Mouse (Mus musculus): ENCODE results near the gene Supt16.

Gene Supt16

GRCm38 (mm10) chr14:52144165-52144564, 53.1 kb downstream of the Supt16 start:
- no peak for DNase-seq

DNA sequence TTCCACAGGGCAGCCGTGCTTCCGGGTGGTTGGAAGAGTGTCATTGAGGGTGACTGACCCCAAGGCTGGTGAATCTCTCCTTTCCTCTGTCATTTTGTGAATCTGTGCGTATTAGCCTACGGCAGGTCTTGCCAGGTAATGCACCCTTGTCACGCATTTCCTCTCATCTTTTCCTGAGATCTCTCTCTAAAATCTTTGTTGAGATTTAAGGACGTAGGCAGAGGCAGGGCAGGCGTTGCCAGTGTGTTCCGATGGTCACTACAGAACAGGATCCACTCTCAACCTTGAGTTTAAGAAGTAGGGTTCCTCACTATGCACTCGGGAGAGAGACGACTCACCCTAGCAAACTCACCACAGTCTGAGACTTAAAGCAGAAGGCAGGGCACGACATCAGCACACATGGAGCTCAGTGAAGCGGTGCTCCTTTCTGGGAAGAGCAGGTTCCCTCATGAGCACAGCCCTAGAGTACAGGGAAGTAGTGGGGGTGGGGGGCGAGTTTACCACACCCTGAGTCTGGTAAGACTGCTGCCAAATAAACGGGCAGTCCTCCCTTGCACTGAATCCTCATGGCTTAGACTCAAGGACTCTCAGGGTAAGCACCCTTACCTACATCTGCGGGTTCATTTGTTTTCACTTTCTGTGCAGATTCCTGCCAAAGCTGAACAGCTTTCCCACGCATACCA, 55.6 kb downstream of the Supt16 start:
- DNase-seq, result no peak

DNA sequence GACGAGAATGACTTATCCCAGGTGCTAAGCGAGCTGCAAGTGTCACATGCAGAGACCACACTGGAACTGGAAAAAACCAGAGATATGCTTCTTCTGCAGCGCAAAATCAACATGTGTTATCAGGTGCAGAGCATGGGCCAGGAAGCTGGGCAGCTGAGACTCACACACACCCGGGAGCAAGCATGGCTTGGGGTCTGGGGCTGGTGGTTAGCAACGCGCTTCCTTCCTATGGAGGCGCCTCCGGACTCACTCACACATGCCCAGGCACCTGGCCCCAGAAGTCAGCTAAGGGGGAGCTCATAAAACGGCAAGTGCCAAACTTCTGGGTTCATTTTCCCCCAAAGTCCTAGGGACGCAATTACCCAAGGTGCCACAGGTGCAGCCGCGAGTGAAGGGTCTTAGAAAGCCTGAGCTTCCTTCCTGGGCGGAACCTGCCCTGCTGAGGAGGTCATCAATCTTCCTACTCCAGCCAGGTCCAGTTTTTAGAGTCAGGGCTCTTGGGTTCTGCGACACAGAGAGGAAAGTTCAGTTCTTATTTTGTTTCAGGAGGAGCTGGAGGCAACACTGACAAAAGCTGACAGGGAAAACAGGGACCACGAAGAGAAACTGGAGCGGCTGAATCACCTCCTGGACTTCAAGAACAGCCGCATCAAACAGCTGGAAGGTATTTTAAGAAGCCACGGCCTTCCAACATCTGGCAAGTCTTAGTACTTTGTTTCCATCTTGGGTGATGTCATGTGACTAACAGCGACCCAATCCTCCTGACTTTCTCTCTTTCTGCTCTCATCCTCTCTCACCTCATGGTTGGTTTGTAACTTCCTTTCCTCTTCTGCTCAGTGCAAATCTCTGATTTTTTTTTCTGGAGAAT, 56.4 kb downstream of the Supt16 start:
- no peak for DNase-seq

DNA sequence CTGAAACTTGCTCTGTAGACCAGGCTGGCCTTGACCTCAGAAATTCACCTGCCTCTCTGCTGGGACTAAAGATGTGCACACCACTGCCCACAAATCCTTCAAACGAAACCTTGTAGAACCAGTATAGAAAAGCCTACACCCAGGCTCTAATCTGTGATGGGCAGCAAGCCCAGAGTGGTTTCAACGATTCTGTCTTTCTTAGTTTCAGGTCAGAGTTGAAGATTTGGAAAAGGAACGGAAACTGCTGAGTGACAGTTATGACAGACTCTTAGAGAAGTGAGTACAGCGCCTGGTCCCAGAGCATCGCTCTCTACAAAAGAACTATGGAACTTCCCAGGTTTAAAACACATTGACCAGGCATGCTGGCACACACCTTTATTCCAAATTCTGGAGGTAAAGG, 63.6 kb downstream of the Supt16 start:
- no peak for DNase-seq

DNA sequence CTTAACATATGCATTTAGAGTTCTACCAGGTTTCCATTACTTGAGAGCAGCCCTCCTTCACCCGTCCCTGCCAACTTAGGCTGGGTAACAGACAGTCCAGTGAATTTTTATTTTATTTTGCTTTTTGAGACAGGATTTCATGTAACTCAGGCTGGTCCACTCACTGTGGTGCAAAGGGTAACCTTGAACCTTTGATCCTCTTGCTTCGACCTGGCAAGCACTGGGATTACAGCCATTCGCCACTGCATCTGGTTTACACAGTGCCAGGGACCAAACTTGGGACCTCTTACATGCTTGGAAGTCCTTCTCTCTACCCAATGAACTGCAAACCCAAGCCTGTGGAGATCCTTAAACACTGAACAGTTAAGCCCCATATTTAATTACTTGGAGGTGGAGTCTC, 72.6 kb downstream of the Supt16 start:
- DNase-seq, result no peak

- DNase-seq, result peak; percentile 69
Observed at GRCm38 (mm10) chr14:52123918-52124317, 73.3 kb downstream of the Supt16 start.

- DNase-seq, result no peak
Observed at GRCm38 (mm10) chr14:52120169-52120568, 77.0 kb downstream of the Supt16 start.

- peak; percentile 62 for DNase-seq
Observed at GRCm38 (mm10) chr14:52118823-52119608, 78.2 kb downstream of the Supt16 start.

DNA sequence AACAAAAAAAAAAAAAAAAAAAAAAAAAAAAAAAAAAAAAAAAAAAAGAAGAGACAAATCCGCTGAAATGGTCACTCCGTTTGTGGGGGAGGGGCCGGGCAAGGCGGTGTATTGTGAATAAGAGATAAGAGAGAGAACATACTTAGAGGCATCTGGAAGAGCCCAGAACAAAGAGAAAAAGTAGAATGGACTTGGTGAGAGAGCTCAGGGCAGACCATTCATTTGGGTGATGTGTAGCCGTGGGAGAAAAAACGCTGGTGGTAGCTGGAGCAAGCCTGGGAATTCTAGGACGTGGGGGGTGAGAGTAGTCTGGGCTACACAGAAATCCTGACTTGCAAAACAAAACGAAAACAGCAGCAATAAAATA, 78.8 kb downstream of the Supt16 start:
- DNase-seq, result peak; percentile 9

DNA sequence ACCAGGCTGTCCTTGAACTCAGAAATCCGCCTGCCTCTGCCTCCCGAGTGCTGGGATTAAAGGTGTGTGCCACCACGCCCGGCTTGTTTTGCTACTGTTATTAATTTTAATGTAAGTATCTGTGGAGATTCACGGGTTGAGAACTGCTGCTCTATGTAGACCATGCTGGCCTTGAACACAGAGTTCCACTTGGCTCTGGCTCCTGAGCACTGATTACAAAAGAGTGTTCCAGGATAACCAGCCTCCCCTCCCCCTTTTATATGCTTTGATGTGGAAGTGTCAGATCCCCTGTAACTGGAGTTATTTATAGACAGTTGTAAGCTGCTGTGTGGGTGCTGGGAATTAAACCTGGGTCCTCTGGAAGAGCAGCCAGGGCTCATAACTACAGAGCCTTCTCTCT, 80.0 kb downstream of the Supt16 start:
- no peak for DNase-seq

DNA sequence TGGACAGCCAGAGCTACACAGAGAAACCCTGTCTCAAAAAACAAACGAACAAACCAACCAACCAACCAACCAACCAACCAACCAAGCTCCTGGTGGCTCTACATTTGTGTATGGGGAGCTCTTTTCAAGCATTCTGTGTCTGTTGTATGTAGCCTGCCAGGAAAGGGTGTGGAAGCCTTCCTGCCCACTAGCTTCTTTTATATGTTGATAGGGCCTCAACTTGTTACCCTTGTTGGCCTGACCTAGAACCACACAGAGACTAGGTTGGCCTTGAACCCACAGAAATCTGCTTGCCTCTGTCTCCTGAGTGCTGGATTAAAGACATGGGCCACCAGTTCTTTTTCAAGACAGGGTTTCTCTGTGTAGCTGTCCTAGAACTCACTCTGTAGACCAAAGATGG, 83.1 kb downstream of the Supt16 start:
- DNase-seq, result no peak
